Mouse (Mus musculus) telencephalon, adult 2 months (tissue): ENCODE data around the gene Gm42906.

Experiments used
- DNase-seq: peaks from one replicate; pipeline ENCODE4 v3.0.0-alpha.2; 2011; ENCODE audit warnings: low read depth, low spot score

Gene Gm42906

DNA sequence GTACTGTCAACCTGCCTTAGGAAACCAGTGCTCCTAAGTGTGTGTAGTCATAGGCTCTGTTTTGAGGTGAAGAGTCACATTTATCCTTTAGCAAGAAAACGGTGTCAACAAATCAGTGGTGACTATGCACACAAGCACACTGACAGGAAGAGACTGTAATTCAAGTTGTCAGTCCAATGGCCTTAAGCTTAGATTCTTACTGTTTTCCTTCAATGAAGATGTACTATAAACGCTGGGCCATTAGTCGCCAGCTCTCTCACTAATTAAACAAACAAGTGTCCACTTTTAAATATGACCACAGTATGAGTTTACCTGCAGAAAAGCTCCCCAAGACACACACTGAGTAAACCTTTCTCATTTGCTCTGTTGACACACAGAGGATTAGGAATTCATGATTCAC lies 238.6 kb downstream of the Gm42906 start:
- no peak for DNase-seq

DNA sequence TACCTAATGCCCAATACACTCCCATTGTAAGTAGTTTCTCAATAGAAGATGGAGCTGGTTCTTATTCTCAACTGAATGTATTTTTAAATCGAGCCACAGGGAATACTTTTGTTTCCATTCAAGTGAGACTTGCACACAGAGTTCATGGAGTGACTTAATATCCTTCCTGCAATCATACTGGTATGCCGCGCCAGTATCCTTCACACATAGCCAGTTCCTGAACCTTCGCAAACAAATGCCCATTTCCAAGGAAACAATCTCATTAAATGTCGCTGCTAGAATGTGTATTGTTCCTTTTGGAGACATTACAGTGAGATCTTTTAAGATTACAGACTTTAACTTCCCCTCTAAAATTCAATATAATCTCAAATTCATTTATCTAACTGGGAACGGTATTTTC lies 239.3 kb downstream of the Gm42906 start:
- no peak for DNase-seq

DNA sequence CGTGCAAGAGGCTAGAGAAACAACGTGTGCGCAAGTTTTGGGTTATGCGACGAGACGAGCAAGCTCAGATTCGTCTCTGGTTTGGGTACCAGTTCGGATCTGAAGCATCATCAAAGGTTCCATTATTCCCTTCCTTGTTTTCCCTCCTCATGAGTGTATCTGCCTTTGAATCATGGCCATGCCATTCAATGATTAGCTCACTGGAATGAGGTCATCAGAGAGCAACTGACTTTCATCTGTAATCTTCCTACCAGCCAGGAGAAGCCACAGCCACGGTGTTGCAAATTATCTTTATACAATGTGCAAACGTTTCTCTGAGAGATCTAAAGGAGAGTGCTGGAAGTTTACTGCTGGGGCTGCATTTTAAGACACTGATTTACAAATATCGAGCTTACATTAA lies 240.6 kb downstream of the Gm42906 start:
- DNase-seq, result no peak

DNA sequence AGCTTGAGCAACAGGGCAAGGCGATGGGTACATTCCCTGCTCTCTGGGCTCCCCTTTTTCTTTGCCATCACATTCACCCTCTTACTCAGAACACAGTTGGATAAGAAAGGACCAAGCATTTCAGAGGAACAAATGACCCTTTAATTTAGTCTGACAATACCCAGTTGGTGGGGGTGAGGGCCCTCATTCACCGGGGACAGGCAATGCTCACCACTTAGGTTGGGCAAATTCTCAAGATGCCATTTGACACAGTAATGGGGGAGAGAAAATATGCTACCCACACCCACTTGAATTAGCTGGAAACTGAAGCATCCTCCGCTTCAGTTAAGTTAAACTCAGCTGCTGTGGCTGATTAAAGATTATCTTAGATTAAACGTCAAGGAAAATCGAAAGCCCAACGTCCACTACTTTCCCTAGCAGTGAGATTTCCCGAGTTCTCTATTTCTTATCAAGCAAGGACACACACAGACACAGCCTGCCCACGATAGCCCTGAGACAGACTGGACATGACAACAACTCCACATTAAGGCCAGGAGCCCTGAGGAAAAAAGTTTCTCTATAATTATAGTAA lies 242.6 kb downstream of the Gm42906 start:
- DNase-seq, result no peak

DNA sequence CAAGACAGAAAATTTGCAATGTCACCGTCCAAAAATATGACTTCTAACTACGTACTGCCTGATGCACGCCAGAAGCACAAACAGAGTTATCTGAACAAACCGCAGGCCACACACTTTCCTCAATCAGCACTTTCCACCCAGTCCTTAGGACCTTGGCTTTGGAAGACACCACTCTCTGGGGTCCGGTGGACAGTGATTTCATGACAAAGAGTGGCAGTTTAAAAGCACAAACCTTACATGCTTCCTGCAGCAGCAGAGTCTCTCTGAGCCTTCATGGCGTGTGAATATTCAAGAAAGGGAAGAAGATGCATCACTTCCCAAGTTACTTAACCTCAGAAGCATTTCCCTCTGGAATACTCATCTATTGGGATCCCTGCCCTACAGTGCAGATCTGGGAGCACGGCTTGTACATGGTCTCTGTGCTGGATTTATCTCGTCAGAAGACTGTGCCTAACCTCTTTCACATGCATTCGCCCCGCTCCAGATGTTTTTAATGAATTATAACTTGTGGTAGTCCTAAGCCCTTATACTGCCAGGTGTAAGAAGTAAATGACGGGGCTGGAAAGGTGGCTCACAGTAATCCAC lies 244.2 kb downstream of the Gm42906 start:
- DNase-seq, result no peak

DNA sequence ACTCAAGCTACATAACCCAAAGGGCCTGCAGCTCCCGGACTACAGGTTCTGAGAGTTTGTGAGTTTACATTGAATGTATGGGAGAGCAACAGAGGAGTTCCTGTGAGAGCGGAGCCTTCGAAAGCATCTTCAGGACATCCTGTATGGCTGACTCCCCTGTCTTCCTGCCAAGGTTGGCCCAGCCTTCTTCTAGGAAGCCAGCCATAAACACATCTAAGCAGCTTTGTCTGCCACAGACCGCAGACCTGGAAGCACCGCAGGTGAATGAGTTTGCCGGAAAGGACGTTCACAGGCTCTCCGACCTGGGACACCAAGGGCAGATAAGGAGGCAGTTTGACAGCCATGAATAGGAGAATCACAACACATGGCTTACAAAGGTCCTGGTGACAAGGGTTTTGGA lies 246.7 kb downstream of the Gm42906 start:
- no peak for DNase-seq

DNA sequence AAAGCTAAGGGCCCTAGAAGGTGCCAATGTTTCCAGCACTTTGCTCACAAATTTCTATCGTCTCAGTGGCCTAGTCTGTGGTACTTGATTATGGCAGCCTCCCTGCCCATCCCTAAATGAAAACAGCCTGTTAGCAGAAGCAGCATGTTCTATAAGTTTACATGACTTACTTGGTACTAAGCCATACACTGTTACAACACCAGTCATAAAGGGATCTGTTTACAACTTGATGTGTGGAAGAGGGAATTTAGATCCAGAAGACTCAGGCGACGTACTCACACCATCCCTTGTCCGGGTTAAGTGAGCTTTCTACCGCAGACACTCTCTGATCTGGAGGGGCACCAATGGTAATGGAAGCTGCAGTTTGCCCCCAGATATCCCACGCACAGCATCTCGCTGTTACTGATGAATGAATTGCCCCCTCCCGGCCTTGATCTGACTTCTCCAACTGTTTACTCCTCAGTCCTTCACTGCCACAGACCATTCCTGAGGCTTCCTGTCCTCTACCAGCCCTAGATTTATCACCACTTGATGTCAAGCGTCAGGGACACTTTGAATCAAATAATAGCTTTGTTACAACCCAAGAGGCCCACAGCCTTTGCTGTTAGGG lies 247.7 kb downstream of the Gm42906 start:
- DNase-seq, result no peak

DNA sequence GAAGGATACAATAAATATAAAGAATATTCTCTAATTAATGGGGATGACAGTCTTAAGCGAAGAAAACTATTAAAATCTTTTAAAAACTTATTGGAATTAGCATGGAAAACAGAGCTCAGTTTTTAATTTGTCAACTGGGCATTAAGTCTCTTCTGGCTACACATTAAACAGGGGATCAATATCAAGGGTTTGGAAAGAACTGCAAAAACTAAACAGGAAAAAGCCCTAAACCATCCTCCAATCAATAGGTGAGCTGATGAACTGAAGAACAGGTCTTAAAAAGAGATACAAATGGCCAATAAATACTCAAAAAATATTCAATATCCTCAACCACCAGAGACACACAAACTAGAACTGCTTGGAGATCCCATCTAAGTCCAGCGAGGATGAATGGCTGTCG lies 250.8 kb downstream of the Gm42906 start:
- DNase-seq, result no peak

DNA sequence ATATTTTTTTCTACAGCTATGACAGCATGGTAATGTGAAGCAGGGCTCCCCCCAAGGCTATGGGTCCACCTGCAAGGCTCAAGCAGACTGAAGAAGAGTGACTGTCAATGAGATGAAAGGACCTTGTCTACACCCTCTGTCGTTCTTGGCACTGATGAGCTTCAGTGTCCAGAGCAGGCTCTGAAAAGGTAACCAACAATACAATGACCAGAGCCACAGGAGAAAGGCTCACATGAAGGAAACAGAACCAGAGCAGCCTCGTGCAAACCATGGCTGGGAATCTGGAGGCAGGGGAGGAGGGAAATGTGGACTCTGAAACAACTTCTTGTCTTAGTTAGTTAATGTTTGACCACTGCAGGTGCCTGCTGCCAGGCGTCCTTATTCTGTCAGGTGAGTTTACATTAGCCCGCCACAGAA lies 252.1 kb downstream of the Gm42906 start:
- DNase-seq, result no peak

DNA sequence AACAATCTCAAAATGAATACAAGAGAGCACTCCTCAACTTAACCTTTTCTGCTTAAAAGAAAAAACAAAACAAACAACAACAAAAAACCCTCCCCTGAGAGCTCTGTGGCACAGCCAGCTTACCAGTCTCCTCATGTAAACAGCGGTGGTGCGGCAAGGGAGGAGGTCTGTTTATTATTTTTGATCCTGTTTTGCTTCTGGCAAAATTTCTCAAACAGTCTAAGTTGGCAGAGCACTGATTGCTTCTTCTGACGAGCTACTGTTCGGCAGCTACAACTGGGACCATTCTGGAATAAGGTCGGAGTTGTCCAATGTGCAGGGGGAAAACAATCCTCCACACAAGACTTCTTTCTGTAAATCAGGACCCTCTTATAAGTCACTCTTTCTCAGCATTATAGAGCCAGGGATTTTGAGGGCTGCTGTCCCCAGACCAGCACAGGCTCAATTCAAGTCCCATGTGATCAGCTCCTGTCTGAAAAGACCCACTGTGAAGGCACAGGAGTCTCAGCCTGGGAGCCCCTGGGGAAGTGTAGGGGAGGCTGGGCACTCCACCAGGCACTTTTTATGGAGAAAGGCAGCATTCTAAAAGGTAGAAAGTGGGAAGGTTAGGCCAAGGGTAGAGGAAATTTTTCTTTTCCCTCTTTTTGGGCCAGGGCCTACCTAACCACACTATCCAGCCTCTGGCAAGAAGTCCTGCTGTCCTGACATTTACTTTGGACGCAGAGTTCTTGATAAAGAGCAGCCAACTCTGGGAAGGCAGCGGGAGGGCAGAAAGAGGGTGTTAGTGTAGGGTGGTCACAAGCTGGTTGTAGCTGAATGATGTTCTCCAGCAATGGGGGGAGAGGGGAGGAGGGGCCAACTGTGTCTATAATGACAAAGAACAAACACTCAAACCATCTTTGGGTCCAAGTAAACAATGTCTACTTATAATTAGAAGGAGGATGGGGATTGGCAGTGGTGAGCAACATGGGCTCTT lies 253.2 kb downstream of the Gm42906 start:
- DNase-seq, result no peak

DNA sequence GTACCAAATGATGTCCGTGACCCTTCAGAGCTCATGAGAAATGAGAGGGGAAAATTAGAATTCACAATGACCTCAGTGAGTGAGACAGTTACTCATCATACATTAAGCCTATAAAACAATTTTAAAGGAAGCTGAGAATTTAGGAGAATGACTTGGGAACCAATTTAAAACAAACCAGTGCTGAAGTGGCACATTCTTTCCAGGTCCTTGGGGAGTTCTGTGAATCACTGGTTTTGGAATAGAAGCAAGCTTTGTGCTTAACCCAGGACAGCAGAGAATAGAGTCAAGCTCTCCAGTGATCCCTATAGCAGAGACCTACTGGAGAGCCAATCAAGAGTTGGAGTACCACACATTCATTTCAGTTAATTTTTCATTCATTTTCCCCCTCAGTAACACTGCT lies 254.2 kb downstream of the Gm42906 start:
- no peak for DNase-seq

DNA sequence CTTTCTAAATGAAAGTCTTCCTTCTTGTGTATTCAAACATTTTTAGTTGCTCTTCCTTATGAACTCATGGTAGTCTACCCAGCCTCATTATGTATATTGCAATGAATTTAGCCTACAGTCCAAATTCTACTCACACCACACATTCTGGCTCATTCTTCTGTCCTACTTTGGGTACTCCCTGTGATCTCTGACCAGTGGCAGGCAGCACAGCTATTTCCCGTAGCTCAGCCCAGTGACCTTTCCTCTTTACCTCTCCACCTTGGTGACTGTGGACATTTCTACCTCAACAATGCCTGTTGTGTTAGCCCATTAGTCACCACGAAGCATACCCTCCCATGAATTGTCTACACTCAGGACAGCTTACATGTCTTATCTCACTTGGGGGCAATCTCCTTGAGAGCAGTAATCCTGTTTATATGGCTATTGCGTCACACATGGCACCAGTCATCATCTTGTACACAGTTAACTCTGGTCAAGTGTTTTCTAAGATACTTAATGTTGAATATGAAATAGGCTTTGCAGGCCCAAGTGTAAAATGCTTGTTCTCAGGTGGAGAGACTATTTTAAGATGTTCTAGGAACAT lies 257.7 kb downstream of the Gm42906 start:
- no peak for DNase-seq

DNA sequence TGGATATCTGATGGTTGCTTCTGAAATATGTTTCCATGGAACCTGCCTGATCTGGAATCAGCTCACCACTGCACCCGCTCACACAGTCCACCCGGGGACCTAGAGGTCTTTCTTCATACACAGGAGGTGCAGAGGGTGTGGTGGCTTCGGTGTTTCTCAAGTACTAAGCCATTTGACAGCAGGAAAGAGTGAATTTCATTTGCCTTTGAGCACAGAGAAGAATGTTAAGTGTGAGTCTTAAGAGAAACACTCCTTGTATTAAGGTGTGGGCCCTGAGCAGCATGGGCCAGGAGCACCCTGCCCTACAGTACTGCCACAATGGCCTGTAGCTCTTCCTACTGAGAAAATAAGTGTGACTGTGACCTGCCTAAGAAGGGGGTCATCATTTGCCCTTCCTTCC lies 259.8 kb downstream of the Gm42906 start:
- DNase-seq, result no peak

DNA sequence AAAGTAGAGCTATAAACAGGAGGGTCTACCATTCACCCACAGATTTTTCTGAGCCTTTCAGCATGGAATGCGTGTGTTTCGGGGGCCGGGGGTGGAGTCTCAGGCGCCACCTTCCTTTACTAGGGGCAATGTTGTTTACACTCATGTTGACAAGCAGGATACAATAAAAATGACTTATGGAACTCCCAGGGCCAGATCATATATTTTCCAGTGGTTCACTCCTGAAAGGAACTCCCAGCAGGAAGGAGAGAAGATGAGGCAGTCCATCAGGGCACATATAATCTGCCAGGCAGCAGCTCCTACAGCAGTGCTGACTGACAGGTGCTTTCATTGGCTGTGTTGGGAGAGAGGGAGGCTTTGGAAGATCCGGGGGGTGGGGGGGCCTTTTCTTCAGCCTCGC lies 260.3 kb downstream of the Gm42906 start:
- no peak for DNase-seq

DNA sequence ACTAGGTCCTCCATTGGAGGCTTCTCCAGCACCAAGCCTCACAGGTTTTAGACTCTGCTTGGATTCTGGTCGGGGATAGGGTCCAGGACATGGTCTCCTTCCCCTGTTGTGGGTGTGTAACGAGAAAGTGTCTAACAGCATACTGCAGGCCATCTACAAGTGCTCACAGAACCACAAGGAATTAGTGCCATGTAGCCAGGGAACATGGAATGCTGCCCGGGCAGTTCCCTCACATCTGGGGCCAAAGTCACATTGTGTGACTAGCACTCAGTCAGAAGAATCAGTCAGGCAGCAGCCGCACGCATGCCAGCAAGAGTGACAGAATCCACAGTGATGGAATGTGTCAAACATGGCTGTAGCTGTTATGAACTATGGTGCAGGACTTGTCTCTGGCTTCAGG lies 261.7 kb downstream of the Gm42906 start:
- DNase-seq, result no peak

DNA sequence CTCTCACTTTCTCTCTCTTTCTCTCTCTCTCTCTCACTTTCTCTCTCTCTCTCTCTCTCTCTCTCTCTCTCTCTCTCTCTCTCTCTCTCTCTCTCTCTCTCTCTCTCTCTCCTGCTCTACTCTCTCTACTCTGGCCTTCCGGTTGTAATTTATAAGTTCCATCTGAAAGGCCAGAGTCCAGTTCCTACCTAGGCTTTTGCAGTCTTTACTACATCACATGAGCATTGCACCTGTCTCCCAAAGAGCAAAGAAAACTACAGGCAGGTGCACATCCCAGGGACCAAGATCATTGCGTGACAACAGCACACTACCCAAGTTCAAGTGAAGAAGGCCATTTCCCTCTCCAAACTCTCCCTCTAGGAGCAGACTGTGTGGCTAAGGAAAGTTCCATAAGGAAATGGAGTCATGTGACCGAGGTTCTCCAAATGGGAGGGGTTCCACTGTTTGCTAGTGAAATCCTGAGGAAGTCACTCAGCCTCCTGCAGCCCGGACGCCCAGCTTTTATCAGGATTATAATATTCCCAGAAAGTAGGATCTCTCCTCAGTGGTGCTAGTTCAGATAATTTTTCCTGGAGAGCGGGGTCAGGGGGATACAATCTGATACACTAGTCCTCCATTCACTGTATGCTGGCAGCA lies 262.5 kb downstream of the Gm42906 start:
- no peak for DNase-seq

DNA sequence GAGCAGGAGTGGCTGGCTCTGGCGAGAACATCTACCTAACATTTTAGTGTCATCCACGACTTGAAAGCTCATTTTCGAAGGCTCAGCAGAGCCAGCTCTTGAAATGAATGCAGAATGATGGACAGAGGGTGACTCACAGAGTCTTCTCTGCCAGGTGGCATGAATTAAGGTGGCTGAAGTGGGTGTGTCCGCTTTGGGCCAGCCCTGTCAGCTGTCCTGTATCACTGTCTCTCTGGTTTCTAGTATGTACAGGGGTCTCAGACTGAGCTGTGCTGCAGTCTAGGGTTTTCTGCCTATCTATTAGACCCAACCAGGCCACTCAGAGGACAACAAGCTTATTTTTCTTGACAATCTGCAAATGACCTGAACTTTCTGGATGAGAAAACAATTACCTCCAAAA lies 263.1 kb downstream of the Gm42906 start:
- no peak for DNase-seq

DNA sequence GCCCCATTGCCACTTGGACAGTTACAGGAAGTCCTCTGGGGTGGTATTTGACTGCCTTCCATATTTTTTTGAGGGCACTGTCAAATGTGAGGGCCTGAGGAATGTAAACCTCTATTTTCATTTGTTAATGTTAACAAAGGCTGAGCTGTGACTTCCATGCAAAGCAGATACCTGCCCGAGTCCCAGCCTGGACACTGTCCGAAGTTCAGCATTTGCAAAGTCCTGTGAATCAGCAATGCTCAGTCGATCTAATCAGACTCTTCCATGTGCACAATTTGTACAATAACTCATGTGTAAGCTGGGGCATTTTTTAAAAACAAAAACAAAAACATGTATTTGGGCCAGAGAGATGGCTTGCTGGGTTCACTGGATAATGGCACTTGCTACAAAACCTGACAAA lies 265.3 kb downstream of the Gm42906 start:
- DNase-seq, result no peak

DNA sequence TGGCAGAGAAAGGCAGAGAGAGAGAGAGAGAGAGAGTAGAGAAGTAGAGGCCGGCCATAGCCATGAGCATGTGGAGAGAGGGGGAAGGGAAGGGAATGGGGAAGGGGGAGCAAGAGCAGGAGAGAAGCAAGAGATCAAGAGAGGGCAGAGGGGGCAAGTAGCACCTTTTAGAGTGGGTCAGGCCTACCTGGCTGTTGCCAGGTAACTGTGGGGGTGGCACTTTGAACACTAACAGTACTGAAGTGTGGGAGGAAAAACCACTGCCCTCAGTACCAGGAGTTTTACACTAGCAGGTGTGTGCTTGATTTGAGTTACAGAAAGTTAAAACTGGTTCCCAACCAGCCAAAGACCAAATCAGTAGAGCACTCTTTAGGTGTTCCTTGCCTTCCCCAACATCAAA lies 272.7 kb downstream of the Gm42906 start:
- DNase-seq, result no peak

DNA sequence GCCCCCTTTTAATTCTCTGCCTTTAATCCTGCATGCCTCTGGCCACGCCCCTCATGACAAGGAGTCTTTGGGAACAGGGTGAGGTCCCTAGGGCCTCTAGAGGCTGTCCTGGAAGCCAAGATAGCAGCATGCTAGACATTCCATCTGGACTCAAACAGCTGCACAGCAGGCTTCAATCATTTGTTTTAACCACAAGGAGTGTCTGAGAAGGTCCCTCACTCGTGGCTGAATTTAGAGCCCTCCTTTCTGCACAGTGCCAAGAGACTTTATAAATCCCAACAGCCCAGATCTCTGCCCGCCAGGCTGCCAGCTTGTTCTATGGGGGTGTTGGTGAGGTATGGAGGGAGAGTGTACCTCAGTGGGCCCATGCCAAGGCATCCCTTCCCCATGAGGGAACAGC lies 273.2 kb downstream of the Gm42906 start:
- no peak for DNase-seq

DNA sequence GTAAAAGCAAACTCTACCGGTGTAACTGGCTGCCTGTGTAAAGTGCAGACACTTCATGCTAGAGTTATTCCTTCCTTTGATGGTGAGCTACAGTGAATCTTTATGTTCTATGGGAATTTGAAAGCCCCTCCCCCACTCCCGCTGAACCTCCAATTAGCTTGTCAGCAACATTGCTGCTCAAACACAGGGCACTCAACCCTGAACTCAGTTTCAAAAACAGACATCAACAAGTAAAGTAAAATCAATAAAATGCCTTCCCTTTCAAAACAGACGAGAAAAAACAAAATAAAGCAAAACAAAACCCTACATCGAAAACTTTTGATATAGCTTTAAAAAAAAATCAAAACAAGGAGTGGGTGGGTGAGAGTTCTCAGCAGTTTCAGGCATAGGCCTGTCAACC lies 273.9 kb downstream of the Gm42906 start:
- DNase-seq, result no peak

DNA sequence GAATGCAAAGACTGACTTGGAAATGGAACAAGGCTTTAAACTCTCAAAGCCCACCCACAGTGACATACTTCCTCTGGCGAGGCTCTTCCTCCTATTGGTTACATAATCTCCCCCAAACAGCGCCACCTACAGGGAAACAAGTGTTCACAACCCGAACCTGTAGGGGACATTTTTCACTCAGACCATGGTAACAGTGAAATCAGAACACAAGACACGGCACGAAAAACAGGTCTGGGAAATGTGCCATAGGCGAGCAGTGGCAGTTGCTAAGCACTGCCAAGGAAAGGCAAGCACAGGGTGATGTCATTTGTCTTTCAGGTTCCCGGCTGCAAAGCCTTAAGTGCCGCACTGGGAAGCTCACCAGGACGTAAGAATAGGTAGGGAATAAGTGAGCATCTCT lies 276.4 kb downstream of the Gm42906 start:
- no peak for DNase-seq
